Comparison of ENCODE assay signal across 26 mouse cellular contexts in the genomic region with DNA sequence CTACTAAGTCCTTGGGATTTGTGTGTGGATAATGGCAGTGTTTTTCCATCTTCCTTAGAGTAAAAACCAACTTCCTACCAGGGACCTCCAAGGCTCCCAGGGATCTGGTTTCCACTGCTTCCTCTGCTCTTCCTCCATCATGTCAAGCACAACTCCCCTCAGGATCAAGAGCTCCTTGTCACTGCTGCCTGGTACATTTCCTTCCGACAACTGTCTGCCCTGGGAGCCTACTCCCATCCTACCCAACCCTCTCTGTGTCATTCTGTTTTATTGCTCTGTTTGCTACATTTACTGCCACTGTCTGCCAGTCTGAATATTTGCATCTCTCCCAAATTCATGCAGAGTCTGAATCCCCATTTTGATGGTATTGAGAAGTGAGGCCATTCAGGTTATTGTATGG.
"Had no signal": no experiment of that assay in that cellular context is flagged by ENCODE, and none has a peak within 500 bp of the region (broad histone marks: within the 10 kb centered on the region; RNA-seq: fewer than 3 reads in every experiment).

No protein-coding gene starts in this region.

- H3K36me3 ChIP-seq: embryonic facial prominence, embryonic 10.5 days; embryonic facial prominence, embryonic 12.5 days; embryonic facial prominence, embryonic 13.5 days; embryonic facial prominence, embryonic 15.5 days; forebrain, embryonic 10.5 days; forebrain, embryonic 12.5 days; forebrain, embryonic 15.5 days had no signal

- H3K4me3 ChIP-seq: embryonic facial prominence, embryonic 10.5 days; embryonic facial prominence, embryonic 12.5 days; embryonic facial prominence, embryonic 13.5 days; embryonic facial prominence, embryonic 15.5 days; erythroblast, embryonic 14.5 days; forebrain, embryonic 10.5 days; forebrain, embryonic 12.5 days; forebrain, embryonic 13.5 days; forebrain, embryonic 15.5 days; gastrocnemius, adult 2 months; heart, adult 2 months had no signal

- H3K27me3 ChIP-seq: embryonic facial prominence, embryonic 12.5 days; embryonic facial prominence, embryonic 13.5 days; embryonic facial prominence, embryonic 15.5 days; forebrain, embryonic 12.5 days; forebrain, embryonic 13.5 days; forebrain, embryonic 15.5 days had no signal

- DNase-seq: cerebellum, adult 2 months; cerebellum, adult 8-10 months; cerebellum, adult 9-10 months; cerebellum, adult 9-11 months; cerebellum, postnatal 10 days; cerebellum, postnatal 14 days; cerebellum, postnatal 25 days; cerebellum, postnatal 36 days; embryo, embryonic 11 days; forebrain, postnatal 0 days; gastrocnemius, adult 2 months; gastrocnemius, postnatal 10 days; gastrocnemius, postnatal 14 days; gastrocnemius, postnatal 25 days; gastrocnemius, postnatal 36 days; heart, adult 18-20 months; heart, adult 2 months had no signal

- H3K4me2 ChIP-seq: embryonic facial prominence, embryonic 12.5 days; embryonic facial prominence, embryonic 13.5 days; embryonic facial prominence, embryonic 15.5 days; forebrain, embryonic 12.5 days; forebrain, embryonic 13.5 days; forebrain, embryonic 15.5 days had no signal
